Mouse (Mus musculus): ENCODE measurements at regions not wholly inside any gene's neighbourhood (a gene's known extent, or its start where the extent isn't known, plus 50 kb on each side); places are given as distances from the start of the nearest gene placed in this dataset.

- intact Hi-C loops (cut with DNase I) = no loop called here
- DNase-seq = no peak
Observed at GRCm38 (mm10) chr1:39047316-39047715, 61.9 kb downstream of the Pdcl3 start.

- intact Hi-C loops (cut with DNase I) = no loop called here
Observed at GRCm38 (mm10) chr1:39057304-39057703, 71.9 kb downstream of the Pdcl3 start.

GRCm38 (mm10) chr1:39062509-39062908, 77.1 kb downstream of the Pdcl3 start:
- intact Hi-C loops (cut with DNase I) = no loop called here
- no peak for DNase-seq

More at GRCm38 (mm10) chr1:39057304-39057703, 71.9 kb downstream of the Pdcl3 start:
- no peak for DNase-seq

GRCm38 (mm10) chr1:39063666-39064385, 78.4 kb downstream of the Pdcl3 start:
- intact Hi-C loops (cut with DNase I) = no loop called here
- no peak for DNase-seq

- DNase-seq = no peak
- intact Hi-C loops (cut with DNase I) = no loop called here
Observed at GRCm38 (mm10) chr1:39064781-39065180, 79.4 kb downstream of the Pdcl3 start.

- intact Hi-C loops (cut with DNase I) = no loop called here
- DNase-seq = no peak
Observed at GRCm38 (mm10) chr1:39067901-39068300, 82.5 kb downstream of the Pdcl3 start.

GRCm38 (mm10) chr1:39069086-39069655, 83.8 kb downstream of the Pdcl3 start:
- intact Hi-C loops (cut with DNase I) = no loop called here
- DNase-seq = no peak

GRCm38 (mm10) chr1:39069676-39070075, 84.3 kb downstream of the Pdcl3 start:
- intact Hi-C loops (cut with DNase I) = no loop called here
- no peak for DNase-seq

- DNase-seq = no peak
- intact Hi-C loops (cut with DNase I) = no loop called here
Observed at GRCm38 (mm10) chr1:39075966-39076365, 90.6 kb downstream of the Pdcl3 start.

- intact Hi-C loops (cut with DNase I) = no loop called here
- peak; percentile 64 to 71 for DNase-seq
Observed at GRCm38 (mm10) chr1:39078584-39079315, 93.3 kb downstream of the Pdcl3 start.

GRCm38 (mm10) chr1:39083911-39084826, 98.8 kb downstream of the Pdcl3 start:
- DNase-seq = no peak

GRCm38 (mm10) chr1:39086273-39086672, 100.9 kb downstream of the Pdcl3 start:
- intact Hi-C loops (cut with DNase I) = no loop called here
- peak; percentile 54 to 66 for DNase-seq

More at GRCm38 (mm10) chr1:39083911-39084826, 98.8 kb downstream of the Pdcl3 start:
- intact Hi-C loops (cut with DNase I) = no loop called here

GRCm38 (mm10) chr1:39089875-39090274, 103.7 kb upstream of the Npas2 start:
- peak in 1 of 2 experiments; percentile 25 for DNase-seq
- intact Hi-C loops (cut with DNase I) = no loop called here

- DNase-seq = no peak
- intact Hi-C loops (cut with DNase I) = no loop called here
Observed at GRCm38 (mm10) chr1:39091121-39091520, 102.4 kb upstream of the Npas2 start.

GRCm38 (mm10) chr1:39091638-39092037, 101.9 kb upstream of the Npas2 start:
- DNase-seq = no peak
- intact Hi-C loops (cut with DNase I) = no loop called here

GRCm38 (mm10) chr1:39093291-39093690, 100.2 kb upstream of the Npas2 start:
- no peak for DNase-seq
- intact Hi-C loops (cut with DNase I) = no loop called here

GRCm38 (mm10) chr1:39094001-39094400, 99.5 kb upstream of the Npas2 start:
- DNase-seq = no peak

GRCm38 (mm10) chr1:39095901-39096300, 97.6 kb upstream of the Npas2 start:
- no peak for DNase-seq
- intact Hi-C loops (cut with DNase I) = no loop called here

More at GRCm38 (mm10) chr1:39094001-39094400, 99.5 kb upstream of the Npas2 start:
- intact Hi-C loops (cut with DNase I) = no loop called here

- no peak for DNase-seq
- intact Hi-C loops (cut with DNase I) = no loop called here
Observed at GRCm38 (mm10) chr1:39096726-39097125, 96.8 kb upstream of the Npas2 start.

GRCm38 (mm10) chr1:39097499-39097898, 96.0 kb upstream of the Npas2 start:
- no peak for DNase-seq
- intact Hi-C loops (cut with DNase I) = no loop called here

- DNase-seq = no peak
- intact Hi-C loops (cut with DNase I) = no loop called here
Observed at GRCm38 (mm10) chr1:39098154-39098553, 95.4 kb upstream of the Npas2 start.
